Mouse (Mus musculus) frontal cortex, adult (tissue): ENCODE data around the gene Gm21518.
"Not testable (repeated sequence)": the region's sequence is repeated elsewhere in the genome, so short reads cannot be mapped to it uniquely, and the experiment has no call there.

Source experiments
- ATAC-seq: cut with Nextera tagmentation; 2 replicates; pipeline ENCODE4 v1.9.2; 2017; ENCODE audit warnings: mild to moderate bottlenecking, moderate library complexity, mixed read lengths; ENCODE audit not compliant: low TSS enrichment

Gm21518 gene

DNA sequence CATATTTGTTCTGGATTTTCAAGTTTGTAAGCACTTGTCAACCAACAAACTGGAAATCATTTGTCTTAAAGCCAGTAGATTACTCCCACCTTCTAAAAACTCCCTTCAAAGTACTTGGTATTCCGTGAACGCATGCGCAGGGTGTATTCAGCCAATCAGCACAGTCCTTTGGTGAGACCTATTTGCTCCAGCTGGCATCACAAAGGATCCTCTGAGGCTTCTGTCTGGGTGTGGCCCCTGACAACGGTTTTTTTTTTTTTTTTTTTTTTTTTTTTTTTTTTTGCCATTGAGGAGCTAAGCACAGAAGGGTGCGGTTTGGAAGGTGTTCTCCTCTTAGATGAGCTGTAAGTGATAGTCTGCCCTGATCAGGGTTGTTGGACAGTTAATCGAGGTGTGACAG, at the start of gene Gm21518:
TSS of gene Gm21518 (plus strand) at position 301 of the 400 bp plus-strand sequence.
- ATAC-seq: not testable (repeated sequence)
